Mouse (Mus musculus) E14TG2a.4 (cell line): ENCODE results near the gene Rexo1.

Experiments
- H3K27me3 ChIP-seq: 2 replicates; pipeline ENCODE4 v1.6.1; 2014; ENCODE audit warnings: low read length, control low read depth; ENCODE audit not compliant: insufficient read depth
- H3K36me3 ChIP-seq: 2 replicates; pipeline ENCODE4 v1.6.1; 2014; ENCODE audit warnings: low read length, control low read depth; ENCODE audit not compliant: insufficient read depth
- H3K4me1 ChIP-seq: replicated peaks from 2 replicates; pipeline ENCODE4 v1.6.1; 2014; ENCODE audit warnings: low read depth, low read length, control low read depth
- H3K4me3 ChIP-seq: replicated peaks from 2 replicates; pipeline ENCODE4 v1.5.1; 2014; ENCODE audit warnings: mild to moderate bottlenecking, low read length
- H3K9me3 ChIP-seq: 2 replicates; pipeline ENCODE4 v1.6.1; 2014; ENCODE audit warnings: low read length, control low read depth
- CTCF ChIP-seq: conservative IDR thresholded peaks from 2 replicates; pipeline ENCODE4 v1.5.1; 2014; ENCODE audit warnings: low read length
- NANOG ChIP-seq: IDR thresholded peaks from 2 replicates; pipeline ENCODE4 v1.6.1; 2014; ENCODE audit warnings: borderline replicate concordance, low read length, mixed read lengths
- POU5F1 ChIP-seq: IDR thresholded peaks from 2 replicates; pipeline ENCODE4 v1.6.1; 2014; ENCODE audit warnings: low read length, borderline replicate concordance

Gene Rexo1

DNA sequence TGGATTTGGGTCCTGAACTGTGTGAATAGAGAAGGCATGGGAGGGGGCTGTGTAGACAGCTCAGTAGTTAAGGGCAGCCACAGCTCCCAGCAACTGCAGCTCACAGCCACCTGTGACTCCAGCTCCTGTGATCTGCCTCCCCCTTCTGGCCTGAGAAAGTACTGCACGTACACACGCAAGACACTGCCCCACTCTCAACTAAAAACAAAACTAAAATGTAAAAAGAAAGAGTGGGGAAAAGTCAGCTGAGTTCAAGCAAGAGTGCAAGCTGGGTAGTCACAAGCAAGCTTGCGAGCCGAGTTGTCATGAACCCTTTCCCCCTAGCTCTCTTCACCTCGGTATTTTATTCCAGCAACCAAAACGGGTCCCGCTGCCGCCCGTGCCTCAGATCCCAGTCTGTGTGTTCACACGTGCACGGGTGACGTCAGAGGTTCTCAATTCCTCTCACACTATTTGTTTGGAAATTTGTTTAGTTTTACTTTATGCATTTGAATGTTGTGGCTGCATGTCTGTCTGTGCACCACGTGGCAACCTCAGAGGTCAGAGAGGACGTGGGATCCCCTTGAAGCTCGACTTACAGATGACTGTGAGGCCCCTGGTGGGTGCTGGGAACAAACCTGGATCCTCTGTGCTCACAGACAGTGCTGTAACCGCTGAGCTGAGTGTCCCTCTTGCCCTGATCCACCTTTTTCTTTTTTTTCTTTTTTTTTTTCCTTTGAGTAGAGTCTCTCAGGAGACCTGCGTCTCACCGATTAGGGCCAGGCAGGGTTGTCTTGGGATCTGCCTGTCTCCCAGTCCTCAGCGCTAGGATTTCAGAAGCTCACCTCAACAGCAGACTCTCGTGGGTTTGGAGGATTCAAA is 51.7 kb downstream of the Rexo1 start:
- no peak for TF ChIP-seq NANOG
- TF ChIP-seq POU5F1: no peak
- peak; percentile 92 for TF ChIP-seq CTCF
- H3K36me3 ChIP-seq: no peaks in the 10 kb centered on the region
- no peak overlapping the region for H3K4me3 ChIP-seq
- H3K4me1 ChIP-seq: peaks cover 57% of the 10 kb centered on the region
- H3K27me3 ChIP-seq: peaks cover 74% of the 10 kb centered on the region
- H3K9me3 ChIP-seq: no peaks in the 10 kb centered on the region

- no peaks in the 10 kb centered on the region for H3K9me3 ChIP-seq
- peaks cover 73% of the 10 kb centered on the region for H3K27me3 ChIP-seq
- peaks cover 67% of the 10 kb centered on the region for H3K4me1 ChIP-seq
- no peak overlapping the region for H3K4me3 ChIP-seq
- no peaks in the 10 kb centered on the region for H3K36me3 ChIP-seq
- TF ChIP-seq POU5F1: no peak
- TF ChIP-seq NANOG: no peak
- peak; percentile 60 for TF ChIP-seq CTCF
Measured at GRCm38 (mm10) chr10:80506222-80506621, 55.1 kb downstream of the Rexo1 start.

DNA sequence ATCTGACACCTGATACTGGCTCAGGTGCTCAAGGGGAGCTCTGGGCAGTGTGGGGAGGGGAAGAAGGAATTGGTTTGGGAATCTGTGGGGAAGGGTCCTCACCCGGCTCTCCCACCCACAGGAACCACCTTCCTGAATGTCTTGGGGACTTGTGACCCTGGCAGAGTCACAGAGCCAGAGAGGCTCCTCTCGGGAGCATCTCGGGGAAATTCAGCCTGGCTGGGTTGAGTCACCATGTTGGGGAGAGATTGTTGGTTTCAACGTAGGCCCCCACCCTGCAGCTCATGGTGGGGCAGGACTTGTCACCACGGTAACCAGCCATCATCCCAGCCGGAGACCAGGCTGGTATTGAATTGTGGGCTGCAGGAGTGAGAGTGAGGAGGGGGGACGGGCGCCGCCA is 56.6 kb downstream of the Rexo1 start:
- no peaks in the 10 kb centered on the region for H3K9me3 ChIP-seq
- H3K4me3 ChIP-seq: peak overlapping the region; percentile 63
- TF ChIP-seq CTCF: no peak
- no peak for TF ChIP-seq POU5F1
- TF ChIP-seq NANOG: no peak
- peaks cover 75% of the 10 kb centered on the region for H3K27me3 ChIP-seq
- no peaks in the 10 kb centered on the region for H3K36me3 ChIP-seq
- peaks cover 68% of the 10 kb centered on the region for H3K4me1 ChIP-seq

GRCm38 (mm10) chr10:80503599-80504220 is 57.6 kb downstream of the Rexo1 start:
- Histone ChIP-seq H3K4me1 (peaks cover 65% of the 10 kb centered on the region), H3K36me3 (no peaks in the 10 kb centered on the region), H3K27me3 (peaks cover 80% of the 10 kb centered on the region), H3K4me3 (peak overlapping the region; percentile 29), H3K9me3 (no peaks in the 10 kb centered on the region)
- TF ChIP-seq NANOG (no peak), CTCF (no peak), POU5F1 (no peak)

GRCm38 (mm10) chr10:80502819-80503314 is 58.5 kb downstream of the Rexo1 start:
- no peaks in the 10 kb centered on the region for H3K9me3 ChIP-seq
- H3K4me1 ChIP-seq: peaks cover 64% of the 10 kb centered on the region
- peak overlapping the region; percentile 43 for H3K4me3 ChIP-seq
- peaks cover 83% of the 10 kb centered on the region for H3K27me3 ChIP-seq
- TF ChIP-seq POU5F1 (no peak), NANOG (no peak), CTCF (no peak)
- H3K36me3 ChIP-seq: no peaks in the 10 kb centered on the region

DNA sequence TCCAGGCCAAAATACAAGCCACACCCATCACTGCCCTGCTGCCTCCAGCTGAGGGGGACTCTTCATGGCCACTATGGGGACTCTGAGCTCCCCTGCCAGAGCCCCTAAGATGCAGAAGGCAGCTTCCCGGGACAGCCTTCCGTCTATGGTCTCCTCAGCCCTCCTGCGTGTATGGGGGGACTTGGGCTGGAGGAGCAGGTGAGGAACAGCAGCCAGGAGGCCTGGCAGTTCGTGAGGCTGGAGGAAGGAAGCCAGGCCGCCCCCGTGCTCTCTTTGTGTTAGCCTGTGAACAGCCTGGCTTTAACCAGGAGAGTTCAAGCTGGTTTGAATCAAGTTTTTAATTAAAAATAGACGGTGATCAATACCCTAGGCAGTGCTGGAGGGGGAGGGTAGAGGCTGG is 59.1 kb downstream of the Rexo1 start:
- TF ChIP-seq NANOG (no peak), CTCF (no peak), POU5F1 (no peak)
- peaks cover 63% of the 10 kb centered on the region for H3K4me1 ChIP-seq
- no peaks in the 10 kb centered on the region for H3K9me3 ChIP-seq
- H3K27me3 ChIP-seq: peaks cover 85% of the 10 kb centered on the region
- no peaks in the 10 kb centered on the region for H3K36me3 ChIP-seq
- H3K4me3 ChIP-seq: peak overlapping the region; percentile 43

- H3K9me3 ChIP-seq: no peaks in the 10 kb centered on the region
- H3K36me3 ChIP-seq: no peaks in the 10 kb centered on the region
- TF ChIP-seq NANOG: no peak
- TF ChIP-seq CTCF: no peak
- no peak for TF ChIP-seq POU5F1
- peaks cover 98% of the 10 kb centered on the region for H3K27me3 ChIP-seq
- peaks cover 48% of the 10 kb centered on the region for H3K4me1 ChIP-seq
- peak overlapping the region; percentile 60 for H3K4me3 ChIP-seq
Measured at GRCm38 (mm10) chr10:80496421-80496820, 64.9 kb downstream of the Rexo1 start.

GRCm38 (mm10) chr10:80495901-80496300 is 65.5 kb downstream of the Rexo1 start:
- peaks cover 98% of the 10 kb centered on the region for H3K27me3 ChIP-seq
- no peaks in the 10 kb centered on the region for H3K36me3 ChIP-seq
- peaks cover 48% of the 10 kb centered on the region for H3K4me1 ChIP-seq
- H3K4me3 ChIP-seq: peak overlapping the region; percentile 60
- TF ChIP-seq NANOG: no peak
- no peak for TF ChIP-seq CTCF
- TF ChIP-seq POU5F1: no peak
- no peaks in the 10 kb centered on the region for H3K9me3 ChIP-seq
